Mouse (Mus musculus): ENCODE results near the gene Eif3b. TPM values are rescaled to one million over a fixed set of nuclear protein-coding genes. Genes with fewer than 3 reads are reported as not detected.
A peak's percentile ranks its signal among the peaks of the same experiment; 100 is the strongest.

Eif3b gene
- total and polyA plus RNA-seq, 2 experiments from 2014 or later = 43.8 to 63.2 TPM

DNA sequence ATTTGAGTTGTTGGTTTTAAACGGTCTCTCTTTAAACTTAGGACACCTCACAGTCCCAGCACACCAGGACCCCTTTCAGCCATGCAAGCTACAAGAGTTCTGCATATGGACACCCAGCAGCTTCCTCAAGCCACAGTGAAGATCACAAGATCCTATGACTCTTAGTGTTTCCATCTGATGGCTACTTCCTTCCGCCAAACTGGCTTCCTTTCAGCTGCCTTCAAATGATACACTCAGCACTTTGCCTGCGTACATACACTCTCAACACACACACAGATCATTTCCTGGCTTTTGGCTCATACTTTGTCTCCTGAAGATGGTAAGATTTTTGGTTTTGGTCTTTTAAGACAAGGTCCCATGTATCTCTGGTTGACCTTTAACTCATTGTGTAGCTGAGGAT, 26.4 kb upstream of the Eif3b start:
- no peak for DNase-seq (ENCODE audit: low spot score)
- 88% methylated on average over 3 of the region's 3 CpGs for WGBS
- no peak overlapping the region for H3K4me3 ChIP-seq (ENCODE audit: low read length)
- no peak overlapping the region for H3K4me2 ChIP-seq (ENCODE audit: low read depth, low read length)
- no peak for ATAC-seq
- H3K36me3 ChIP-seq (ENCODE audit: insufficient read depth, low read length) = no peaks in the 10 kb centered on the region
- H3K9me3 ChIP-seq (ENCODE audit: low read length) = no peaks in the 10 kb centered on the region
- no peak overlapping the region for H3K27ac ChIP-seq
- no peaks in the 10 kb centered on the region for H3K27me3 ChIP-seq (ENCODE audit: insufficient read depth, low read length)
- H3K9ac ChIP-seq (replicated peaks; ENCODE audit: low read length) = no peak overlapping the region
- no peak for TF ChIP-seq CTCF (IDR thresholded peaks at IDR 0.05; ENCODE audit: low read depth)
- H3K4me1 ChIP-seq (ENCODE audit: insufficient read depth, low read length) = peaks cover 9% of the 10 kb centered on the region

- ATAC-seq (no peak), DNase-seq (ENCODE audit: low spot score) (peak; percentile 33)
- peak; percentile 64 for TF ChIP-seq CTCF (IDR thresholded peaks at IDR 0.05; ENCODE audit: low read depth)
- no peaks in the 10 kb centered on the region for H3K27me3 ChIP-seq (ENCODE audit: insufficient read depth, low read length)
- no peak overlapping the region for H3K4me3 ChIP-seq (ENCODE audit: low read length)
- H3K4me1 ChIP-seq (ENCODE audit: insufficient read depth, low read length) = no peaks in the 10 kb centered on the region
- no peak overlapping the region for H3K9ac ChIP-seq (replicated peaks; ENCODE audit: low read length)
- no peak overlapping the region for H3K27ac ChIP-seq
- no peaks in the 10 kb centered on the region for H3K9me3 ChIP-seq (ENCODE audit: low read length)
- no peaks in the 10 kb centered on the region for H3K36me3 ChIP-seq (ENCODE audit: insufficient read depth, low read length)
- H3K4me2 ChIP-seq (ENCODE audit: low read depth, low read length) = no peak overlapping the region
- WGBS = 69% methylated on average over 8 of the region's 8 CpGs
Observed at GRCm38 (mm10) chr5:140396166-140396940, 22.8 kb upstream of the Eif3b start.

GRCm38 (mm10) chr5:140402640-140403270, 16.4 kb upstream of the Eif3b start:
- TF ChIP-seq CTCF (IDR thresholded peaks at IDR 0.05; ENCODE audit: low read depth) = no peak
- Histone ChIP-seq H3K9me3 (ENCODE audit: low read length) (no peaks in the 10 kb centered on the region), H3K4me3 (ENCODE audit: low read length) (no peak overlapping the region), H3K27me3 (ENCODE audit: insufficient read depth, low read length) (no peaks in the 10 kb centered on the region), H3K9ac (replicated peaks; ENCODE audit: low read length) (no peak overlapping the region), H3K4me1 (ENCODE audit: insufficient read depth, low read length) (no peaks in the 10 kb centered on the region), H3K36me3 (ENCODE audit: insufficient read depth, low read length) (no peaks in the 10 kb centered on the region), H3K4me2 (ENCODE audit: low read depth, low read length) (no peak overlapping the region), H3K27ac (no peak overlapping the region)
- no peak for ATAC-seq
- 79% methylated on average over 4 of the region's 4 CpGs for WGBS
- DNase-seq (ENCODE audit: low spot score) = no peak

DNA sequence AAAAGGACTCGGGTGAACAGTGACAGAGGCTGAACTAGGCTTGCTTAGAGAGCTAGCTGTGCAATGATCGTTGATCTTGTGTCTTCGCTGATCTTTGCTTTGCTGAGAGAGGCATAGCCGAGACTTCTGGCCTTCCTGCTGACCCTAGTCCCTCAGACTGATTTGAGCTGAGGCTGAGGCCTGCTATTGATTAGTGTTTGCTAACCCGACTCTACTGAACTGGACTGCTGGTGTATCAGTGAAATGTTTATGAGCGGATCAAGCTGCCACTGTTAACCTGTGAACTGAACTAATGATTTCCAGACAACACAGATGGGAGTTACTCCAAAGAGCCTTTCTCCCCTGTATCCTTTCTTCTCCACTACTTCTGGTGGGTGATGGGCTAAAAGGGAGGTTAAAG, 14.0 kb upstream of the Eif3b start:
- Histone ChIP-seq H3K27ac (no peak overlapping the region), H3K4me2 (ENCODE audit: low read depth, low read length) (no peak overlapping the region), H3K27me3 (ENCODE audit: insufficient read depth, low read length) (no peaks in the 10 kb centered on the region), H3K4me3 (ENCODE audit: low read length) (no peak overlapping the region), H3K9me3 (ENCODE audit: low read length) (no peaks in the 10 kb centered on the region), H3K9ac (replicated peaks; ENCODE audit: low read length) (no peak overlapping the region), H3K4me1 (ENCODE audit: insufficient read depth, low read length) (no peaks in the 10 kb centered on the region), H3K36me3 (ENCODE audit: insufficient read depth, low read length) (no peaks in the 10 kb centered on the region)
- WGBS = 91% methylated on average over 6 of the region's 6 CpGs
- no peak for ATAC-seq
- TF ChIP-seq CTCF (IDR thresholded peaks at IDR 0.05; ENCODE audit: low read depth) = no peak
- no peak for DNase-seq (ENCODE audit: low spot score)

GRCm38 (mm10) chr5:140406666-140407065, 12.5 kb upstream of the Eif3b start:
- WGBS = 74% methylated on average over 6 of the region's 6 CpGs
- ATAC-seq (no peak), DNase-seq (ENCODE audit: low spot score) (no peak)
- TF ChIP-seq CTCF (IDR thresholded peaks at IDR 0.05; ENCODE audit: low read depth) = no peak
- Histone ChIP-seq H3K4me3 (ENCODE audit: low read length) (no peak overlapping the region), H3K36me3 (ENCODE audit: insufficient read depth, low read length) (no peaks in the 10 kb centered on the region), H3K27ac (no peak overlapping the region), H3K27me3 (ENCODE audit: insufficient read depth, low read length) (no peaks in the 10 kb centered on the region), H3K9ac (replicated peaks; ENCODE audit: low read length) (no peak overlapping the region), H3K4me2 (ENCODE audit: low read depth, low read length) (no peak overlapping the region), H3K9me3 (ENCODE audit: low read length) (no peaks in the 10 kb centered on the region), H3K4me1 (ENCODE audit: insufficient read depth, low read length) (no peaks in the 10 kb centered on the region)

DNA sequence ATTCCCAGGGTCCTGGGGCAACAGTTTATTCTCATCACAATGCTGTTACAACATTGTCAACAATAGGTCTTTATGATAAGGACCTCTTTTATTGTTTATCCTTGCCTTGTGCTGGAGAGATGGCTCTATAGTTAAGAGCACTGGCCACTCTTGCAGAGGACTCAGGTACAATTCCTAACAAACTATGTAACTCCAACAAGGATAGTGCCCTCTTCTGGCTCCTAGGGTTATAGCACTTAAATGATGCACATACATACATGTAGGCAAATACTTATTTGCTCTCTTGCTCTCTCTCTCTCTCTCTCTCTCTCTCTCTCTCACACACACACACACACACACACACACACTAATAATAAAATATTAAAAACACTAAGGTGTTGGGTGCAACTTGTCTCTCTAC, 10.3 kb upstream of the Eif3b start:
- H3K27ac ChIP-seq = no peak overlapping the region
- DNase-seq (ENCODE audit: low spot score) (no peak), ATAC-seq (no peak)
- H3K4me2 ChIP-seq (ENCODE audit: low read depth, low read length) = no peak overlapping the region
- no peak overlapping the region for H3K4me3 ChIP-seq (ENCODE audit: low read length)
- no peaks in the 10 kb centered on the region for H3K4me1 ChIP-seq (ENCODE audit: insufficient read depth, low read length)
- no peaks in the 10 kb centered on the region for H3K27me3 ChIP-seq (ENCODE audit: insufficient read depth, low read length)
- no peaks in the 10 kb centered on the region for H3K36me3 ChIP-seq (ENCODE audit: insufficient read depth, low read length)
- TF ChIP-seq CTCF (IDR thresholded peaks at IDR 0.05; ENCODE audit: low read depth) = no peak
- no peaks in the 10 kb centered on the region for H3K9me3 ChIP-seq (ENCODE audit: low read length)
- H3K9ac ChIP-seq (replicated peaks; ENCODE audit: low read length) = no peak overlapping the region

- no peak overlapping the region for H3K9ac ChIP-seq (replicated peaks; ENCODE audit: low read length)
- no peak overlapping the region for H3K4me2 ChIP-seq (ENCODE audit: low read depth, low read length)
- H3K9me3 ChIP-seq (ENCODE audit: low read length) = no peaks in the 10 kb centered on the region
- H3K4me3 ChIP-seq (ENCODE audit: low read length) = no peak overlapping the region
- TF ChIP-seq CTCF (IDR thresholded peaks at IDR 0.05; ENCODE audit: low read depth) = peak; percentile 68
- H3K27ac ChIP-seq = no peak overlapping the region
- H3K27me3 ChIP-seq (ENCODE audit: insufficient read depth, low read length) = no peaks in the 10 kb centered on the region
- DNase-seq (ENCODE audit: low spot score) = peak; percentile 59
- no peaks in the 10 kb centered on the region for H3K4me1 ChIP-seq (ENCODE audit: insufficient read depth, low read length)
- WGBS = 42% methylated on average over 8 of the region's 8 CpGs
- H3K36me3 ChIP-seq (ENCODE audit: insufficient read depth, low read length) = no peaks in the 10 kb centered on the region
- no peak for ATAC-seq
Observed at GRCm38 (mm10) chr5:140411339-140411738, 7.8 kb upstream of the Eif3b start.
